ENCODE assay signal across 9 mouse cellular contexts in genomic region chr6:21852344-21852785, GRCm38 (mm10). TPM values are rescaled to one million over a fixed set of nuclear protein-coding genes. Genes with fewer than 3 reads are reported as not detected.
DNase-seq lines count a peak whose midpoint lies in the region; ATAC-seq and TF ChIP-seq lines count a peak whose summit lies in the region.
"Had no signal": no experiment of that assay in that cellular context is flagged by ENCODE, and none has a peak within 500 bp of the region (broad histone marks: within the 10 kb centered on the region; RNA-seq: fewer than 3 reads in every experiment).

Gene Tspan12 (minus strand): TSS chr6:21852515.

- H3K9ac ChIP-seq in intestine, embryonic 16.5 days (ENCODE audit: low read depth, low read length): peak within 1 kb of the TSS; percentile 86

- ATAC-seq in intestine, embryonic 16.5 days: no peak

- DNase-seq in kidney, adult 2 months: no peak
- DNase-seq in kidney, adult 8-10 months: no peak
- no peak for DNase-seq in adrenal gland, postnatal 14 days
- DNase-seq in gastrocnemius, postnatal 14 days: no peak
- DNase-seq in midbrain, embryonic 10.5 days (ENCODE audit: low spot score): no peak
- DNase-seq in spleen, postnatal 36 days (ENCODE audit: low spot score in 2 of 2): no peak
- no peak for DNase-seq in testis, postnatal 10 days (ENCODE audit: low spot score)

- peak within 1 kb of the TSS; percentile 72 for H3K27ac ChIP-seq in kidney, adult 2 months (ENCODE audit: insufficient read depth, low read depth, low read length)
- peak within 1 kb of the TSS; percentile 94 for H3K27ac ChIP-seq in intestine, embryonic 16.5 days (ENCODE audit: low read length)
- H3K27ac ChIP-seq in midbrain, embryonic 10.5 days (replicated peaks): peak within 1 kb of the TSS; percentile 96

- H3K4me3 ChIP-seq in kidney, adult 2 months (ENCODE audit: insufficient read depth, low read depth, low read length): peak within 1 kb of the TSS; percentile 65
- peak within 1 kb of the TSS; percentile 75 for H3K4me3 ChIP-seq in intestine, embryonic 16.5 days (ENCODE audit: low read length)
- H3K4me3 ChIP-seq in midbrain, embryonic 10.5 days: peak within 1 kb of the TSS; percentile 80

- TF ChIP-seq POLR2A in kidney, adult 2 months (IDR thresholded peaks at IDR 0.05; ENCODE audit: low read depth, low read length): no peak

- peak within 1 kb of the TSS; percentile 80 for H3K4me2 ChIP-seq in intestine, embryonic 16.5 days (ENCODE audit: low read depth, low read length)

- intact Hi-C loops in gastrocnemius, postnatal 14 days (cut with DNase I; ENCODE audit: low total_unique reads): no loop called here

- 3% methylated on average over 13 of the region's 13 CpGs for WGBS in kidney, adult 2 months
- WGBS in intestine, embryonic 16.5 days: under 1% methylated on average over 13 of the region's 13 CpGs
- whole genome bisulfite sequencing in midbrain, embryonic 10.5 days: 2% methylated on average over 13 of the region's 13 CpGs

- no peak for TF ChIP-seq CTCF in kidney, adult 2 months (conservative IDR thresholded peaks at IDR 0.05; ENCODE audit: insufficient read depth, insufficient read length, low read depth, low read length)

- no peaks in the 10 kb centered on the region for H3K36me3 ChIP-seq in kidney, adult 2 months (ENCODE audit: control insufficient read depth, insufficient read depth, low read length)
- no peaks in the 10 kb centered on the region for H3K36me3 ChIP-seq in intestine, embryonic 16.5 days (ENCODE audit: control insufficient read depth, insufficient read depth, low read length)
- H3K36me3 ChIP-seq in midbrain, embryonic 10.5 days: peaks cover 15% of the 10 kb centered on the region

- no peaks in the 10 kb centered on the region for H3K27me3 ChIP-seq in kidney, adult 2 months (replicated peaks; ENCODE audit: control insufficient read depth, insufficient read depth, low read length)
- H3K27me3 ChIP-seq in intestine, embryonic 16.5 days (replicated peaks; ENCODE audit: control insufficient read depth, insufficient read depth, low read length): no peaks in the 10 kb centered on the region
- H3K27me3 ChIP-seq in midbrain, embryonic 10.5 days (ENCODE audit: low read depth, poor library complexity, severe bottlenecking): no peaks in the 10 kb centered on the region

- H3K9me3 ChIP-seq in intestine, embryonic 16.5 days (ENCODE audit: control insufficient read depth, low read length): no peaks in the 10 kb centered on the region
- H3K9me3 ChIP-seq in midbrain, embryonic 10.5 days (replicated peaks): no peaks in the 10 kb centered on the region

- H3K4me1 ChIP-seq in kidney, adult 2 months (ENCODE audit: control insufficient read depth, insufficient read depth, low read length): peaks cover 3% of the 10 kb centered on the region; the same call in 1 of the 2 replicates
- H3K4me1 ChIP-seq in intestine, embryonic 16.5 days (ENCODE audit: control insufficient read depth, insufficient read depth, low read length): peaks cover 13% of the 10 kb centered on the region; the same call in 1 of the 2 replicates
- peaks cover 23% of the 10 kb centered on the region for H3K4me1 ChIP-seq in midbrain, embryonic 10.5 days

RNA-seq across cellular contexts. Expression of gene Tspan12, which starts in this region (rescaled TPM):
- 17.2 and 21.7 TPM in 2 replicates for polyA plus RNA-seq in kidney, adult 2 months (2012; rRNA removed)
- total RNA-seq in adrenal gland, postnatal 14 days (2021): 177 and 191 TPM in 2 replicates
- total RNA-seq in gastrocnemius, postnatal 14 days (2021): 10 to 100 TPM; 21.2 to 25.8 TPM
- polyA plus RNA-seq in intestine, embryonic 16.5 days (2015; fragmentation: Nextera tagmentation; extraction: Ambion mirVana): 63.8 TPM in 2 replicates
- 54.6 and 54.8 TPM in 2 replicates for polyA plus RNA-seq in midbrain, embryonic 10.5 days (2016; fragmentation: Nextera tagmentation; extraction: Ambion mirVana)
- total RNA-seq: MEL had no signal
